Mouse (Mus musculus): ENCODE results near the gene Slco2a1.

GRCm38 (mm10) chr9:103068769-103069168, 80.3 kb downstream of the Slco2a1 start:
- TF ChIP-seq POLR2A (IDR thresholded peaks at IDR 0.05; ENCODE audit: insufficient read depth, low read depth, low read length) (no peak), CTCF (IDR thresholded peaks at IDR 0.05; ENCODE audit: insufficient read depth, low read depth, low read length) (no peak)
